ENCODE assay signal across 8 mouse cellular contexts in genomic region chr5:23432708-23433645, GRCm38 (mm10). TPM values are rescaled to one million over a fixed set of nuclear protein-coding genes. Genes with fewer than 3 reads are reported as not detected.
DNase-seq lines count a peak whose midpoint lies in the region; ATAC-seq lines count a peak whose summit lies in the region.

No protein-coding gene starts in this region.

- peak overlapping the region; percentile 78 for H3K4me2 ChIP-seq in intestine, embryonic 15.5 days (replicated peaks)

- 0 out of 2 replicates have a peak, but pooled peaks cover 4% of the 10 kb centered on the region for H3K4me1 ChIP-seq in intestine, embryonic 15.5 days (replicated peaks)

- H3K9me3 ChIP-seq in intestine, embryonic 15.5 days = no peaks in the 10 kb centered on the region

- peak overlapping the region; percentile 98 for H3K9ac ChIP-seq in intestine, embryonic 15.5 days

- DNase-seq in adrenal gland, adult 8-10 months = peak; percentile 99
- DNase-seq in embryo, embryonic 11.5 days (ENCODE audit: low read depth, low spot score) = peak; percentile 91
- DNase-seq in gastrocnemius, postnatal 25 days = peak; percentile 99
- peak; percentile 98 to 99 for DNase-seq in left cerebral cortex, postnatal 25 days (ENCODE audit: low spot score in 2 of 2)
- peak; percentile 96 for DNase-seq in mesoderm, embryonic 11.5 days (ENCODE audit: low read depth, low spot score)
- DNase-seq in right cerebral cortex, postnatal 25 days = peak; percentile 98
- peak; percentile 94 to 98 for DNase-seq in urinary bladder, postnatal 36 days (ENCODE audit: low spot score in 2 of 2)

- peak overlapping the region; percentile 93 for H3K4me3 ChIP-seq in intestine, embryonic 15.5 days (replicated peaks)

- no peaks in the 10 kb centered on the region for H3K36me3 ChIP-seq in intestine, embryonic 15.5 days

- ATAC-seq in intestine, embryonic 15.5 days = peak; percentile 92

- intact Hi-C loops in left cerebral cortex, postnatal 25 days (cut with DNase I) = loop anchor here (2.0 kb wide), 1 partner anchor 14 kb away; no protein-coding TSS in a partner anchor

- no peaks in the 10 kb centered on the region for H3K27me3 ChIP-seq in intestine, embryonic 15.5 days (replicated peaks)

- H3K27ac ChIP-seq in intestine, embryonic 15.5 days = peak overlapping the region; percentile 100

- WGBS in intestine, embryonic 15.5 days = under 1% methylated on average over 60 of the region's 61 CpGs

RNA-seq across cellular contexts. Expression of gene Kmt2e, which starts 1.3 kb away (rescaled TPM):
- 100 to 1,000 TPM in 2 of 4 experiments, 10 to 100 TPM in 2; 71.4 to 117 (median 87.8) TPM for total RNA-seq in adrenal gland, adult 8-10 months (2022)
- 10 to 100 TPM; 20.5 to 24.2 TPM for total RNA-seq in gastrocnemius, postnatal 25 days (2021)
- 77.2 and 86.4 TPM in 2 replicates for polyA plus RNA-seq in intestine, embryonic 15.5 days (2015; fragmentation: Nextera tagmentation; extraction: Ambion mirVana)
- total RNA-seq in left cerebral cortex, postnatal 25 days (2021) = 10 to 100 TPM; 87.4 to 98.5 TPM

Comparison
In these comparisons a context has a peak if more than half of its experiments do, and no peak if none do; other contexts are left out.
1. Peak in every context shown above with its lines: DNase-seq, ATAC-seq, H3K4me3 ChIP-seq and H3K27ac ChIP-seq.